Mouse (Mus musculus) stomach, postnatal 0 days (tissue): ENCODE measurements around the gene Fgfr2.

ENCODE experiments used
- CTCF ChIP-seq: IDR thresholded peaks from 2 replicates; pipeline ENCODE4 v1.5.1; 2016; ENCODE audit warnings: antibody characterized with exemption, low read depth, mild to moderate bottlenecking, moderate library complexity
- EP300 ChIP-seq: optimal IDR thresholded peaks from 2 replicates; pipeline ENCODE3; 2016; ENCODE audit warnings: antibody characterized with exemption

DNA sequence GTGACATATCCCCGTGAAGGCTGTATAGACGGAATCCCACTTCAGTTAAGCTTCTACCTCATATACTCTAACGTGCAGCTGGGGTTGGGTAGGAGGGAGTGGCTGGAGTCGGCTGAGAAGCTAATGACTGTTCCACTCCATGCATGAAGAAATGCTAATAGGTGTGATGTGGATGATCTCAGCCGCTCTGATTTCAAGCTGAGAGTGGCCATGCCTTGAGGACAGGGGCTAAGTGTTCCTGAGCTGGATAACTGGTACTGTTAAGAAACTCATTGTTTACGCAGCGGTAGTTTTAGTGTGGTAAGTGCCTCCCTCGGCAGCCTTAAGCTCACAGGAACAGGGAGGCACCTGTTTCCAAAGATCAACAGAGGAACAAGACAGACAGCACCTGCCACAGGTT, 1819.8 kb downstream of the Fgfr2 start:
- no peak for TF ChIP-seq CTCF
- TF ChIP-seq EP300 = no peak
